Comparison of ENCODE assay signal across 18 mouse cellular contexts in the genomic region with DNA sequence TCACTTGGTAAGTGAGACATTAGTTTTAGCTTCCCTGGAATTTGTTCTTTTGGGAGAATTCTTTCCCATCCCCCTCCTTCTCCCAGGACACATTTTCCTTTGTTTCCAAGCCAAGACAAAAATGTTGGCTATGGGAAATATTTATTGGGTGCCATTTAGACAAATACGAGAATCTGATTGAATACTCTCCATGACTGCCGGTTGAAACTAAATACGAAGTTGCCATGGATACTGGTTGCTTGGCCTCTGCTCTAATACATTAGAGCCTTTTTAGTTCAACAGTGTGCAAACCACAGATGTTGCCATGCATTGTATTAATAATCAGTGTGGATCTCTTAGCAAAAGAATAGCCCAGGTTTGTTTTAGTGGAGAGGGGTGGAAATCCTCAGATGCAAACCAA.
DNase-seq lines count a peak whose midpoint lies in the region; ATAC-seq and TF ChIP-seq lines count a peak whose summit lies in the region.
"Had no signal": no experiment of that assay in that cellular context is flagged by ENCODE, and none has a peak within 500 bp of the region (broad histone marks: within the 10 kb centered on the region; RNA-seq: fewer than 3 reads in every experiment).

No protein-coding gene starts in this region.

- peak; percentile 44 for DNase-seq in liver, adult 2 months (ENCODE audit: extremely low read depth, low read depth, low spot score)
- DNase-seq in liver = no peak
- DNase-seq in embryo, embryonic 10.5 days (ENCODE audit: low spot score) = peak; percentile 40
- DNase-seq in midbrain, embryonic 14.5 days = peak; percentile 64
- no peak for DNase-seq in adrenal gland, adult 18-20 months (ENCODE audit: low spot score in 2 of 2)
- DNase-seq in cerebellum, postnatal 25 days = no peak
- no peak for DNase-seq in liver, embryonic 11.5 days (ENCODE audit: low spot score)
- DNase-seq: cerebellum, adult 2 months; heart, adult 11 months; spleen, adult 18-20 months; thymus, postnatal 36 days had no signal

- TF ChIP-seq CTCF in liver, adult 2 months (IDR thresholded peaks at IDR 0.05; ENCODE audit: low read depth, low read length) = no peak

- no peak overlapping the region for H3K4me3 ChIP-seq in liver, adult 2 months (ENCODE audit: insufficient read depth, low read depth, low read length)
- no peak overlapping the region for H3K4me3 ChIP-seq in forebrain, embryonic 16.5 days (replicated peaks; ENCODE audit: low read length)
- no peak overlapping the region for H3K4me3 ChIP-seq in midbrain, embryonic 14.5 days (replicated peaks; ENCODE audit: low read depth, low read length)
- H3K4me3 ChIP-seq in liver, embryonic 11.5 days (ENCODE audit: low read depth, low read length) = no peak overlapping the region
- H3K4me3 ChIP-seq: kidney, embryonic 15.5 days; layer of hippocampus, adult 2 months; neural tube, embryonic 13.5 days had no signal

- H3K27me3 ChIP-seq in liver, adult 2 months (ENCODE audit: control insufficient read depth, insufficient read depth, low read length) = no peaks in the 10 kb centered on the region
- no peaks in the 10 kb centered on the region for H3K27me3 ChIP-seq in forebrain, embryonic 16.5 days (replicated peaks; ENCODE audit: control insufficient read depth, insufficient read depth, low read length)
- H3K27me3 ChIP-seq in midbrain, embryonic 14.5 days (ENCODE audit: control insufficient read depth, insufficient read depth, low read length) = no peaks in the 10 kb centered on the region
- no peaks in the 10 kb centered on the region for H3K27me3 ChIP-seq in liver, embryonic 11.5 days (replicated peaks; ENCODE audit: control insufficient read depth, insufficient read depth, low read length)
- H3K27me3 ChIP-seq: kidney, embryonic 15.5 days; neural tube, embryonic 13.5 days had no signal

- H3K4me1 ChIP-seq in liver, adult 2 months (ENCODE audit: control insufficient read depth, insufficient read depth, low read length) = peaks cover 7% of the 10 kb centered on the region; the same call in 1 of the 2 replicates
- 0 out of 2 replicates have a peak, but pooled peaks cover 3% of the 10 kb centered on the region for H3K4me1 ChIP-seq in forebrain, embryonic 16.5 days (replicated peaks; ENCODE audit: control insufficient read depth, insufficient read depth, low read length)
- H3K4me1 ChIP-seq in midbrain, embryonic 14.5 days (ENCODE audit: control insufficient read depth, insufficient read depth, low read length) = 0 out of 2 replicates have a peak, but pooled peaks cover 5% of the 10 kb centered on the region
- H3K4me1 ChIP-seq in liver, embryonic 11.5 days (replicated peaks; ENCODE audit: control insufficient read depth, insufficient read depth, low read length) = no peaks in the 10 kb centered on the region
- H3K4me1 ChIP-seq: kidney, embryonic 15.5 days had no signal

- H3K36me3 ChIP-seq in liver, adult 2 months (ENCODE audit: control insufficient read depth, insufficient read depth, low read length) = no peaks in the 10 kb centered on the region
- H3K36me3 ChIP-seq in forebrain, embryonic 16.5 days (ENCODE audit: control insufficient read depth, insufficient read depth) = no peaks in the 10 kb centered on the region
- no peaks in the 10 kb centered on the region for H3K36me3 ChIP-seq in midbrain, embryonic 14.5 days (ENCODE audit: control insufficient read depth, insufficient read depth, low read length)
- H3K36me3 ChIP-seq in liver, embryonic 11.5 days (ENCODE audit: control insufficient read depth, insufficient read depth, low read length) = no peaks in the 10 kb centered on the region
- H3K36me3 ChIP-seq: kidney, embryonic 15.5 days; neural tube, embryonic 13.5 days had no signal

- TF ChIP-seq POLR2A in liver, adult 2 months (IDR thresholded peaks at IDR 0.05; ENCODE audit: extremely low read depth, insufficient read depth, low read length) = no peak

- WGBS in liver, adult 2 months = 70% methylated on average over 3 of the region's 3 CpGs
- WGBS in forebrain, embryonic 16.5 days = 25% methylated on average over 3 of the region's 3 CpGs
- 17% methylated on average over 3 of the region's 3 CpGs for WGBS in midbrain, embryonic 14.5 days
- whole genome bisulfite sequencing in liver, embryonic 11.5 days = 76% methylated on average over 3 of the region's 3 CpGs

- H3K9me3 ChIP-seq in forebrain, embryonic 16.5 days (ENCODE audit: control insufficient read depth, low read length) = no peaks in the 10 kb centered on the region
- no peaks in the 10 kb centered on the region for H3K9me3 ChIP-seq in midbrain, embryonic 14.5 days (ENCODE audit: control insufficient read depth, low read length)
- H3K9me3 ChIP-seq in liver, embryonic 11.5 days (ENCODE audit: control insufficient read depth, low read length) = no peaks in the 10 kb centered on the region
- H3K9me3 ChIP-seq: kidney, embryonic 15.5 days; neural tube, embryonic 13.5 days had no signal

- no peaks in the 10 kb centered on the region for H3K79me2 ChIP-seq in liver, adult 2 months (ENCODE audit: control insufficient read depth, insufficient read depth, low read length)

- no peak overlapping the region for H3K4me2 ChIP-seq in forebrain, embryonic 16.5 days (ENCODE audit: low read length)
- H3K4me2 ChIP-seq in midbrain, embryonic 14.5 days (ENCODE audit: low read length) = no peak overlapping the region
- no peak overlapping the region for H3K4me2 ChIP-seq in liver, embryonic 11.5 days
- H3K4me2 ChIP-seq: kidney, embryonic 15.5 days; neural tube, embryonic 13.5 days had no signal

- peak; percentile 58; the same call in 1 of the 2 replicates for ATAC-seq in forebrain, embryonic 16.5 days
- ATAC-seq in midbrain, embryonic 14.5 days (ENCODE audit: low FRiP score, low TSS enrichment) = peak; percentile 17; the same call in 1 of the 2 replicates
- no peak for ATAC-seq in liver, embryonic 11.5 days (replicated peaks; ENCODE audit: low FRiP score)
- ATAC-seq: CD4-positive, CD25-positive, alpha-beta regulatory T cell, adult 4 months had no signal

- H3K9ac ChIP-seq in liver, adult 2 months (ENCODE audit: low read depth, low read length) = no peak overlapping the region
- no peak overlapping the region for H3K9ac ChIP-seq in forebrain, embryonic 16.5 days (replicated peaks; ENCODE audit: low read depth, low read length)
- H3K9ac ChIP-seq in midbrain, embryonic 14.5 days (replicated peaks; ENCODE audit: low read length) = no peak overlapping the region
- H3K9ac ChIP-seq in liver, embryonic 11.5 days (ENCODE audit: low read depth, low read length) = no peak overlapping the region
- H3K9ac ChIP-seq: kidney, embryonic 15.5 days; liver, embryonic 14.5 days; neural tube, embryonic 13.5 days had no signal

- no peak overlapping the region for H3K27ac ChIP-seq in liver, adult 2 months (replicated peaks; ENCODE audit: insufficient read depth, low read depth, low read length)
- H3K27ac ChIP-seq in forebrain, embryonic 16.5 days (ENCODE audit: low read length) = no peak overlapping the region
- no peak overlapping the region for H3K27ac ChIP-seq in midbrain, embryonic 14.5 days (replicated peaks; ENCODE audit: low read depth, low read length)
- no peak overlapping the region for H3K27ac ChIP-seq in liver, embryonic 11.5 days (ENCODE audit: low read depth, low read length)
- H3K27ac ChIP-seq: kidney, embryonic 15.5 days; layer of hippocampus, adult 2 months; liver, embryonic 14.5 days; neural tube, embryonic 13.5 days; stomach, postnatal 0 days had no signal

Comparison
In these comparisons a context has a peak if more than half of its experiments do, and no peak if none do; other contexts are left out.
1. DNase-seq: peak in liver, adult 2 months (single experiment), embryo, embryonic 10.5 days (single experiment) and midbrain, embryonic 14.5 days (single experiment); none in liver (single experiment), adrenal gland, adult 18-20 months (0 of 2), cerebellum, postnatal 25 days (0 of 2) and liver, embryonic 11.5 days (single experiment).